Mouse (Mus musculus): ENCODE data around the gene Ptpn9. TPM values are rescaled to one million over a fixed set of nuclear protein-coding genes. Genes with fewer than 3 reads are reported as not detected.

Gene Ptpn9
- polyA plus RNA-seq, 1 experiment = 24.5 TPM

GRCm38 (mm10) chr9:57074822-57075603 lies 80.3 kb downstream of the Ptpn9 start:
- no peak for TF ChIP-seq POLR2A (IDR thresholded peaks at IDR 0.05; ENCODE audit: low read depth, low read length)
- no peak for TF ChIP-seq CTCF (IDR thresholded peaks at IDR 0.05; ENCODE audit: extremely low read depth, insufficient read length, insufficient replicate concordance, low read depth, low read length)
- Histone ChIP-seq H3K4me3 (ENCODE audit: low read depth, low read length) (peak overlapping the region; percentile 64), H3K27me3 (ENCODE audit: control insufficient read depth, insufficient read depth, low read length) (no peaks in the 10 kb centered on the region), H3K4me1 (ENCODE audit: control insufficient read depth, insufficient read depth, insufficient read length, low read length) (peaks cover 8% of the 10 kb centered on the region), H3K27ac (ENCODE audit: insufficient read depth, low read depth, low read length) (peak overlapping the region; percentile 88), H3K36me3 (ENCODE audit: control insufficient read depth, insufficient read depth, low read length) (no peaks in the 10 kb centered on the region)
- 5% methylated on average over 17 of the region's 17 CpGs for WGBS

GRCm38 (mm10) chr9:57075681-57076381 lies 81.1 kb downstream of the Ptpn9 start:
- Histone ChIP-seq H3K27me3 (ENCODE audit: control insufficient read depth, insufficient read depth, low read length) (no peaks in the 10 kb centered on the region), H3K4me1 (ENCODE audit: control insufficient read depth, insufficient read depth, insufficient read length, low read length) (peaks cover 8% of the 10 kb centered on the region), H3K36me3 (ENCODE audit: control insufficient read depth, insufficient read depth, low read length) (no peaks in the 10 kb centered on the region), H3K4me3 (ENCODE audit: low read depth, low read length) (peak overlapping the region; percentile 83), H3K27ac (ENCODE audit: insufficient read depth, low read depth, low read length) (peak overlapping the region; percentile 88)
- TF ChIP-seq POLR2A (IDR thresholded peaks at IDR 0.05; ENCODE audit: low read depth, low read length) = peak; percentile 45; the same call in 1 of the 2 replicates
- TF ChIP-seq CTCF (IDR thresholded peaks at IDR 0.05; ENCODE audit: extremely low read depth, insufficient read length, insufficient replicate concordance, low read depth, low read length) = no peak
- WGBS = under 1% methylated on average over 43 of the region's 43 CpGs

- Histone ChIP-seq H3K4me1 (ENCODE audit: control insufficient read depth, insufficient read depth, insufficient read length, low read length) (peaks cover 8% of the 10 kb centered on the region), H3K4me3 (ENCODE audit: low read depth, low read length) (peak overlapping the region; percentile 83), H3K27ac (ENCODE audit: insufficient read depth, low read depth, low read length) (peak overlapping the region; percentile 86), H3K27me3 (ENCODE audit: control insufficient read depth, insufficient read depth, low read length) (no peaks in the 10 kb centered on the region), H3K36me3 (ENCODE audit: control insufficient read depth, insufficient read depth, low read length) (no peaks in the 10 kb centered on the region)
- TF ChIP-seq POLR2A (IDR thresholded peaks at IDR 0.05; ENCODE audit: low read depth, low read length) = no peak
- TF ChIP-seq CTCF (IDR thresholded peaks at IDR 0.05; ENCODE audit: extremely low read depth, insufficient read length, insufficient replicate concordance, low read depth, low read length) = no peak; the same call in 1 of the 2 replicates
- under 1% methylated on average over 72 of the region's 72 CpGs for WGBS
Measured at GRCm38 (mm10) chr9:57076701-57077660, 82.3 kb downstream of the Ptpn9 start.

- H3K36me3 ChIP-seq (ENCODE audit: control insufficient read depth, insufficient read depth, low read length) = peaks cover 8% of the 10 kb centered on the region
- peaks cover 4% of the 10 kb centered on the region for H3K4me1 ChIP-seq (ENCODE audit: control insufficient read depth, insufficient read depth, insufficient read length, low read length)
- 57% methylated on average over 3 of the region's 3 CpGs for WGBS
- no peak overlapping the region for H3K4me3 ChIP-seq (ENCODE audit: low read depth, low read length)
- no peak overlapping the region for H3K27ac ChIP-seq (ENCODE audit: insufficient read depth, low read depth, low read length)
- TF ChIP-seq POLR2A (IDR thresholded peaks at IDR 0.05; ENCODE audit: low read depth, low read length) (no peak), CTCF (IDR thresholded peaks at IDR 0.05; ENCODE audit: extremely low read depth, insufficient read length, insufficient replicate concordance, low read depth, low read length) (no peak)
- H3K27me3 ChIP-seq (ENCODE audit: control insufficient read depth, insufficient read depth, low read length) = no peaks in the 10 kb centered on the region
Measured at GRCm38 (mm10) chr9:57082236-57082635, 87.5 kb downstream of the Ptpn9 start.

Other genes with a start within 250 kb of the Ptpn9 start
- 0.38 and 0.39 TPM in 2 replicates for gene Lingo1, start 198.5 kb upstream of the Ptpn9 start, polyA plus RNA-seq (2012; rRNA removed)
- 1.0 and 2.3 TPM in 2 replicates for gene Odf3l1, start 130.2 kb upstream of the Ptpn9 start, polyA plus RNA-seq (2012; rRNA removed)
- gene Cspg4, start 129.9 kb upstream of the Ptpn9 start, polyA plus RNA-seq (2012; rRNA removed) = 8.3 and 11.4 TPM in 2 replicates
- 2.7 and 3.8 TPM in 2 replicates for gene Snx33, start 66.6 kb upstream of the Ptpn9 start, polyA plus RNA-seq (2012; rRNA removed)
- 144 and 233 TPM in 2 replicates for gene Imp3, start 57.4 kb upstream of the Ptpn9 start, polyA plus RNA-seq (2012; rRNA removed)
- 1.1 and 2.0 TPM in 2 replicates for gene Snupn, start 44.0 kb upstream of the Ptpn9 start, polyA plus RNA-seq (2012; rRNA removed)
- gene Sin3a, start 77.1 kb downstream of the Ptpn9 start, polyA plus RNA-seq (2012; rRNA removed) = 24.1 and 44.1 TPM in 2 replicates
- 79.1 and 140 TPM in 2 replicates for gene Man2c1, start 135.8 kb downstream of the Ptpn9 start, polyA plus RNA-seq (2012; rRNA removed)
- 4.4 and 8.5 TPM in 2 replicates for gene Neil1, start 153.4 kb downstream of the Ptpn9 start, polyA plus RNA-seq (2012; rRNA removed)
- 91.7 and 194 TPM in 2 replicates for gene Commd4, start 163.4 kb downstream of the Ptpn9 start, polyA plus RNA-seq (2012; rRNA removed)
- not detected in 2 replicates for gene Trcg1, start 241.6 kb downstream of the Ptpn9 start, polyA plus RNA-seq (2012; rRNA removed)